Mouse (Mus musculus): ENCODE measurements around the gene Arhgap6. TPM values are rescaled to one million over a fixed set of nuclear protein-coding genes. Genes with fewer than 3 reads are reported as not detected.

The Arhgap6 gene
- polyA plus RNA-seq, 1 experiment from 2014 or later: 1.4 TPM

DNA sequence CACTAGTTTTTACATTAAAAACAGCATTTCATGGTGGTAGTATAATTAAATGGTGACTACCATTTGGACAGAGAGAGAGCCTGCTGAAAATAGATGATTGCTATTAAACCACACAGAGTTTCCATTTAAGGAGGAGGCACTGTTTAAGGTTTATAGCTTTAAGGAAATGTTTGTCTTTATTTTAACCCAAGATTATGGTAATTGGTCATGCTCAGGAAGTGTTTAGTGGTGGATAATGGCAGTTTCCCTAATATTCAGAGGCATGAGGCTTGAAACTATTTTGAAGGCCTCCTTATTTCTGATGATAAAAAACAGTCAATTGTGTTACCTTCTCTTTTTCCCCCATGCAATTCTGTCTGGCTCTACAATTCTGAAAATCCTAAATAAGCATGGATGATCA is 358.9 kb downstream of the Arhgap6 start:
- ATAC-seq (ENCODE audit: low FRiP score): no peak
- H3K36me3 ChIP-seq: no peaks in the 10 kb centered on the region
- H3K9me3 ChIP-seq (replicated peaks): no peaks in the 10 kb centered on the region
- peaks cover 8% of the 10 kb centered on the region for H3K27me3 ChIP-seq
- H3K27ac ChIP-seq: no peak overlapping the region
- no peak overlapping the region for H3K4me2 ChIP-seq (replicated peaks)
- H3K4me1 ChIP-seq: no peaks in the 10 kb centered on the region
- no peak overlapping the region for H3K4me3 ChIP-seq
- no peak overlapping the region for H3K9ac ChIP-seq

DNA sequence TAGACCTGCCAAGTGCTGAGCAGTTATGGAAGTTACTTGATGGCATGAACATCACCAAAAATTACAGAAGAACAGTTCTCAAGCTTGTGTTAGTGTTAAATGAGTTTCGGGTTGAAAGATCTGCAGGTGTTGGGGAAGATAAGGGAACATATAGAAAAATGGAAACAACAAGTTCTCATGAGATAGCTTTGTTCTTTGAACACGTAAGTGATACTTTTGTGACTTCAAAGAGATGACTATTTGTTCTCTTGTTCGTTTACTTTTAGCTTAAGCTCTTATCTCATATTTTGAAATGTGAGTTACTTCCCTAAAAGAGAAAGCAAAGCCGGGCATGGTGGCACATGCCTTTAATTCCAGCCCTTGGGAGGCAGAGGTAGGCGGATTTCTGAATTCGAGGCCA is 363.5 kb downstream of the Arhgap6 start:
- Histone ChIP-seq H3K27ac (no peak overlapping the region), H3K36me3 (no peaks in the 10 kb centered on the region), H3K4me3 (no peak overlapping the region), H3K9ac (no peak overlapping the region), H3K4me2 (replicated peaks) (no peak overlapping the region), H3K27me3 (no peaks in the 10 kb centered on the region), H3K9me3 (replicated peaks) (no peaks in the 10 kb centered on the region), H3K4me1 (no peaks in the 10 kb centered on the region)
- no peak for ATAC-seq (ENCODE audit: low FRiP score)
- WGBS: 77% methylated on average over 6 of the region's 6 CpGs

DNA sequence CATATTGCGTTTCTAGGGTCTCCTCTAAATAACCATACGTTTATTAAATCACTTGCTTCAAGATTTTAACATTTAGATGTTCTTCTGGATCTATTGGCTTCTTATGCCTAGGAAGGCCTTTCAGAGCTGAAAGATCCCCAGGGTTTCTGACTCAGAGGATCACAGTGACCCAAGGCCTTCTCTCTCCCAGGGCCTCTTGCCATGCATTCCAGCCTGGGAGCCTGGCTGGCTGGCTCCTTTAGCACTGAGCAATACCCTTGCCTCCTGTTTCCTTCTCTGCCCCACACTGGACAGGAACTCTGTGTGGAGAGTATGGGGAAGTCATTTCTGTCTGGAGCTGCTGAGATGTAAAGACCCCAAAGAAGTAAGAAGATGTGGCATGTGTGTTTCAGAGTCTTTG is 376.1 kb downstream of the Arhgap6 start:
- 88% methylated on average over 2 of the region's 2 CpGs for WGBS
- Histone ChIP-seq H3K36me3 (no peaks in the 10 kb centered on the region), H3K27me3 (peaks cover 7% of the 10 kb centered on the region; the same call in 1 of the 2 replicates), H3K9me3 (replicated peaks) (no peaks in the 10 kb centered on the region), H3K4me3 (no peak overlapping the region), H3K4me1 (no peaks in the 10 kb centered on the region), H3K9ac (no peak overlapping the region), H3K27ac (no peak overlapping the region), H3K4me2 (replicated peaks) (no peak overlapping the region)
- no peak for ATAC-seq (ENCODE audit: low FRiP score)

DNA sequence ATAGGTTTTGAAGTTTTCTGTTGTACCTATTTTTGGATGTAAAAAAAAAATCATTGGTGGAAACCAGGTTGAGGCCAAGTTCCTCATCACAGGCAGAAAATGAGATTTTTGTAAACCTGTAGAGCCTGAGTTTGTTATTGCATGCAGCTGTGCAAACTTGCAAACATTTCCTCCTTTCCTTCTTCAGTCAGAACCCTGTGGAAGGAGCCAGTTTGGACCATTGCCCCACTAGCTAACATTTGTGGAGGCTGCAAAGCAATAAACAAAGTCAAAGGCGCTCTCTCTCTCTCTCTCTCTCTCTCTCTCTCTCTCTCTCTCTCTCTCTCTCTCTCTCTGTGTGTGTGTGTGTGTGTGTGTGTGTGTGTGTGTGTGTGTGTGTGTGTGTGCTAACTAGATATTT is 378.9 kb downstream of the Arhgap6 start:
- H3K27ac ChIP-seq: no peak overlapping the region
- ATAC-seq (ENCODE audit: low FRiP score): no peak
- no peak overlapping the region for H3K9ac ChIP-seq
- 33% methylated on average over 1 of the region's 1 CpGs for WGBS
- no peak overlapping the region for H3K4me2 ChIP-seq (replicated peaks)
- no peaks in the 10 kb centered on the region for H3K4me1 ChIP-seq
- H3K4me3 ChIP-seq: no peak overlapping the region
- H3K9me3 ChIP-seq (replicated peaks): no peaks in the 10 kb centered on the region
- H3K27me3 ChIP-seq: peaks cover 7% of the 10 kb centered on the region; the same call in 1 of the 2 replicates
- H3K36me3 ChIP-seq: no peaks in the 10 kb centered on the region

DNA sequence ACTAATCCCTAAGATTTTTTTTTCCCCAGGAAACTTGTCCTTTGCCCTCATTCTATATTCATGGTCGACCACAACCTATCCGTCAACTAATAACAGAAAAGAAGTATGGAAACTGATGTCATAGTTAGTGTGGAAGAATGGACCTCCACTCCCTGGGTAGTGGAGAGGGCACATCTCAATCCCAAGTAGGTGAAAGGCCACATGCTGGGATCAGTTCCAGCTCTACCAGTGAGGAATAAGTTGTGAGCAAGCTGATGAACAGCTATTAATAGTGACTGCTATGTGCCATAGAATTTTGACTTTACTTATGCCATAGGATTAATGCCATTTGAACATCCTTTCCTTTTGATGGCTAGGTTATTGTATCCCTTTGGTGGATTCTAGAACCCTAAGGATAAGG is 383.7 kb downstream of the Arhgap6 start:
- Histone ChIP-seq H3K9ac (no peak overlapping the region), H3K4me1 (no peaks in the 10 kb centered on the region), H3K4me2 (replicated peaks) (no peak overlapping the region), H3K4me3 (no peak overlapping the region), H3K36me3 (no peaks in the 10 kb centered on the region), H3K27me3 (peaks cover 5% of the 10 kb centered on the region; the same call in 1 of the 2 replicates), H3K9me3 (replicated peaks) (no peaks in the 10 kb centered on the region), H3K27ac (no peak overlapping the region)
- no peak for ATAC-seq (ENCODE audit: low FRiP score)
- WGBS: 73% methylated on average over 2 of the region's 2 CpGs

DNA sequence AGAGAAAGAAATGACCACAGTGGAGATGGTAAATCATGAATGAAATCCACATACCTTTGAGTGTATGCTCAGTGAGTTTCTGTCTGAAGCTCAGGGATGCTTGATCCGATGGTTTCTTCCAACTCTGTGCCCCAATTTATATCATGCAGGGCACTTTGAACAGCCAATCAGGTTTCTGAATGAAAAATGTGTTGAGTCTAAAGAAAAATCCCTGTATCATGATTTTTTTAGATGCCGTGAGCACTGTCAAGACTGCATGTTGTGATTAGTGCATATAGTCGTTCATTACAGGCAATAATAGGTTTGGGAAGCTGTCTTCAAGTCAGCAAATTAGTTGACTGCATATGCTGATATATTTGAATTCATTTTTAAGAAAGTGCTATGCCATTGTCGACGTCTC is 392.2 kb downstream of the Arhgap6 start, which contains the start of gene Amelx:
Gene Amelx (minus strand): TSS at position 101 of the 400 bp plus-strand sequence.
- WGBS: 79% methylated on average over 5 of the region's 5 CpGs
- H3K4me1 ChIP-seq: no peaks in the 10 kb centered on the region
- ATAC-seq (ENCODE audit: low FRiP score): no peak

DNA sequence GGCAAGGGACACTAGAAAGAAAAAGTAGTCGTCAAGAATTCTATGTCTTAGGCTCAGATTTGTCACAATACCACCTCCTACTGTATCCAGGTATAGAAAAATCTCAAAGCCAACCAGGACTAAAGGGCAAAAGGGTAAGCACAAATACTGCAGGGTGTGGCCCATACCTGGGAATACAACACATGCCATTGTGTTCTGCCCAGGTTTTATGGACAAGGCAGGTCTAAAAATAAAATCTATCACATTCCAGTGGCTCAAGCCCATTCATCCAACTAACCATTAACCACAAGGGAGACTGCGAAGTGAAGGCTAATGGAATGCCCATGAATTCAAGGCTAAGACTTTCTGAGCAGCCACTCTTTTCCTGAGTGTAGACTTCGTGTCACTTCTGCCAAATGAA is 415.1 kb downstream of the Arhgap6 start:
- Histone ChIP-seq H3K36me3 (no peaks in the 10 kb centered on the region), H3K27me3 (peaks cover 17% of the 10 kb centered on the region), H3K9me3 (replicated peaks) (no peaks in the 10 kb centered on the region), H3K27ac (no peak overlapping the region), H3K9ac (no peak overlapping the region), H3K4me3 (no peak overlapping the region), H3K4me1 (no peaks in the 10 kb centered on the region), H3K4me2 (replicated peaks) (no peak overlapping the region)
- ATAC-seq (ENCODE audit: low FRiP score): no peak
- WGBS: 71% methylated on average over 3 of the region's 3 CpGs

More for the DNA sequence above, 392.2 kb downstream of the Arhgap6 start, which contains the start of gene Amelx:
- no peak within 1 kb of the TSS for H3K27ac ChIP-seq
- no peaks in the 10 kb centered on the region for H3K9me3 ChIP-seq (replicated peaks)
- no peak within 1 kb of the TSS for H3K9ac ChIP-seq
- H3K4me3 ChIP-seq: no peak within 1 kb of the TSS
- H3K36me3 ChIP-seq: no peaks in the 10 kb centered on the region
- peaks cover 3% of the 10 kb centered on the region; the same call in 1 of the 2 replicates for H3K27me3 ChIP-seq
- no peak within 1 kb of the TSS for H3K4me2 ChIP-seq (replicated peaks)

DNA sequence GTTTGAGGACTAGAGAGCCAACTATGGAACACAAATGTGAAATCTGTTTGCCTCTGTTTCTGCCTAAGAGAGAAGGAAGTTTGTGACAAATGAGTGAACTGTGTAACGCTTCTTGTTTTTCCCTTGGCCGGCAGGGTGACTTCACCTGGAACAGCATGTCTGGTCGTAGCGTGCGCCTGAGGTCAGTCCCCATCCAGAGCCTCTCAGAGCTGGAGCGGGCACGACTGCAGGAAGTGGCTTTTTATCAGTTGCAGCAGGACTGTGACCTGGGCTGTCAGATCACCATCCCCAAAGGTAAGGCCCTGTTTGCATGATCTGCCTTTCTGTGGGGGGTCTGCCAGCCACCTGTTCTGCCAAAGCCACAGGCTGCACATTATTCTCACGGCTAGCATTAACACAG is 425.2 kb downstream of the Arhgap6 start:
- H3K4me2 ChIP-seq (replicated peaks): no peak overlapping the region
- H3K9me3 ChIP-seq (replicated peaks): no peaks in the 10 kb centered on the region
- H3K27me3 ChIP-seq: peaks cover 10% of the 10 kb centered on the region
- 86% methylated on average over 8 of the region's 8 CpGs for WGBS
- H3K4me1 ChIP-seq: no peaks in the 10 kb centered on the region
- no peak overlapping the region for H3K4me3 ChIP-seq
- H3K36me3 ChIP-seq: no peaks in the 10 kb centered on the region
- H3K9ac ChIP-seq: no peak overlapping the region
- no peak overlapping the region for H3K27ac ChIP-seq
- no peak for ATAC-seq (ENCODE audit: low FRiP score)

DNA sequence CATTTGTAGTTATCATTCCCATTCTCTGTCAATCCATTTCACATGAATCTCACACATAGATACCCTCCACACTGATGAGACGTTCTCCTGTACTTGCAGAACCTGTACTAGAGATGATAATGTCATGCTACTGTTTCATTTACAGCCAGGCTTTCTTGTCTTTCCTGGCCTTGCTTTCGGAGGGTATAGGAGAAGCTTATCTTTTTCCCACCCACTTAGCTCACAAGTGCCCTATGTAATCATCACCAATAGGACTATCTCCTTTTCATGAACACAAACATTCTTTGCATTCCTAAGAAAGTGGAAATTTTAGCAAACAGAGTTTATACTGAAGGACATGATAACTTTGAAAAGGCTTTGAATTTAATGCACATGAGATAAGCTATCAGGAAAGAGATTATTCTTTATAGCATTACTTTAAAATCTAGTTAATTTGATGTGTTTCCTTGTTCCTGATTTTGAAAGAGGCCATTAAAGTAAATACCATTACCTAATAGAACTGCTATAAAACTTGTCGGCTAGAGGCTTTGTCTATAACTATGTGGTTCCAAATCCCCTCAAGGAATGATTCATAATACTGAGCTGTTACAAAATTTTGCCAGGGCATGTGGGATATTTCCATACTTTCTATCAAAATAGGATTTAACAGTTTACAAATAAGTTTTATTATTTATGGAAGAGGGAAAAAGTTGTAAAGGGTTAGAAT is 427.6 kb downstream of the Arhgap6 start:
- no peaks in the 10 kb centered on the region for H3K36me3 ChIP-seq
- ATAC-seq (ENCODE audit: low FRiP score): no peak
- no peak overlapping the region for H3K27ac ChIP-seq
- 81% methylated on average over 3 of the region's 3 CpGs for WGBS
- H3K9me3 ChIP-seq (replicated peaks): no peaks in the 10 kb centered on the region
- no peak overlapping the region for H3K9ac ChIP-seq
- H3K27me3 ChIP-seq: peaks cover 10% of the 10 kb centered on the region
- H3K4me2 ChIP-seq (replicated peaks): no peak overlapping the region
- H3K4me1 ChIP-seq: no peaks in the 10 kb centered on the region
- no peak overlapping the region for H3K4me3 ChIP-seq

DNA sequence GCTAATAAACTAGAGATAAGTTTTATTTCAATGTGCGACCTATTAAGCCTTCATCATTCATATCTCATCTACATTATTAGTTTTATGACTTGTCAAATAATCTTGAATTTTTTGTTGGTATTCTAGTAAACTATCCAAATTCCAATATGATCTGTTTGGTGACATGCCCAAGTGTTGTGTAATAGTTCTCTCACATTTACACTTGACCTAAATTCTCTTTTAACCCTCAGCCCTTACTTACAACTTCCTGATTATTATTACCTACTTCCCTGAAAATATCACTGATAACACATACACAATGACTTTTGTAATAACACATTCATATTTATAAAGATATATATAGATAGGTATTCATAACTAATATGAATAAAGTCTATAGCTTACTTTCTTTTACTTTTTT is 461.0 kb downstream of the Arhgap6 start:
- no peak overlapping the region for H3K27ac ChIP-seq
- no peak overlapping the region for H3K4me2 ChIP-seq (replicated peaks)
- 71% methylated on average over 1 of the region's 1 CpGs for WGBS
- no peak for ATAC-seq (ENCODE audit: low FRiP score)
- H3K4me3 ChIP-seq: no peak overlapping the region
- no peak overlapping the region for H3K9ac ChIP-seq
- H3K27me3 ChIP-seq: peaks cover 10% of the 10 kb centered on the region; the same call in 1 of the 2 replicates
- no peaks in the 10 kb centered on the region for H3K4me1 ChIP-seq
- H3K36me3 ChIP-seq: no peaks in the 10 kb centered on the region
- no peaks in the 10 kb centered on the region for H3K9me3 ChIP-seq (replicated peaks)

DNA sequence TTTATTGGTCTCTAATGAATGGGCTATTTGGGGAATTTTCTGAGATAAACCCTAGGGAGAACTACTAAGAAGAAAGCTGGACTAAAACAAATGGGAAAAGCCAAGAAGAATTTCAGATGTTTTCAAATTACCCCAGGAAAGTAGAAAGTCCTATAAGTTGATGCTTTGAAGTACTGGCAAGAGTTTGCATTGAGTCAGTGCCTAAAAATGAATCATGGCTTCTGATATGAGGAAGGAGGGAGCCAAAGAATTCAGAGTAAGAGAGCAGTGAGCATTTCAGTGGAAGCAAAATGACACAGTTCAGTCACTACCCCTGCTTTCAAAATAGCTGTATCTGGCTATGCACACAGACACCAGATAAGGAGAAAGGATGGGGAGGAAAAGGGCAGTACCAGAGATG is 461.8 kb downstream of the Arhgap6 start:
- Histone ChIP-seq H3K9me3 (replicated peaks) (no peaks in the 10 kb centered on the region), H3K36me3 (no peaks in the 10 kb centered on the region), H3K27ac (no peak overlapping the region), H3K9ac (no peak overlapping the region), H3K27me3 (peaks cover 10% of the 10 kb centered on the region; the same call in 1 of the 2 replicates), H3K4me2 (replicated peaks) (no peak overlapping the region), H3K4me3 (no peak overlapping the region), H3K4me1 (no peaks in the 10 kb centered on the region)
- no peak for ATAC-seq (ENCODE audit: low FRiP score)

DNA sequence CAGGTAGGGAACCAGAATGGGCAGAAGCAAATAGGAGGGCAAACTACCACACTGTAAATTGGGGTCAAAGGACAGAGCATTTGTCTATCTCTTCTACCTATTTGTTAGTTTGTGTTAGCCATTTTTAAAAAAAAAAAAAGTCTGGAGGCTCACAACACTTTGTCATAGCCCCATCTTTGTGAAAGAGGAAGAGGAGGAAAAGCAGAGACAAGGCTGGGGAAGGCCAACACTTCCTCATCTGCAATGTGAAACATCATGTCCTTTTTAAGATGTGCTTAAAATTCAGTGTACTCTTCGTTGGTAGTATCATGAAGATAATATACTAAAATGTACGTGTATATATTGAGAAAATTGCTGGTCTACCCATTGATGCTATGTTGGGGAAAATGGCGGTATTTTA is 466.1 kb downstream of the Arhgap6 start:
- Histone ChIP-seq H3K4me3 (no peak overlapping the region), H3K36me3 (no peaks in the 10 kb centered on the region), H3K4me2 (replicated peaks) (no peak overlapping the region), H3K9ac (no peak overlapping the region), H3K4me1 (no peaks in the 10 kb centered on the region), H3K9me3 (replicated peaks) (no peaks in the 10 kb centered on the region), H3K27me3 (peaks cover 16% of the 10 kb centered on the region), H3K27ac (no peak overlapping the region)
- no peak for ATAC-seq (ENCODE audit: low FRiP score)
- WGBS: 84% methylated on average over 3 of the region's 3 CpGs

DNA sequence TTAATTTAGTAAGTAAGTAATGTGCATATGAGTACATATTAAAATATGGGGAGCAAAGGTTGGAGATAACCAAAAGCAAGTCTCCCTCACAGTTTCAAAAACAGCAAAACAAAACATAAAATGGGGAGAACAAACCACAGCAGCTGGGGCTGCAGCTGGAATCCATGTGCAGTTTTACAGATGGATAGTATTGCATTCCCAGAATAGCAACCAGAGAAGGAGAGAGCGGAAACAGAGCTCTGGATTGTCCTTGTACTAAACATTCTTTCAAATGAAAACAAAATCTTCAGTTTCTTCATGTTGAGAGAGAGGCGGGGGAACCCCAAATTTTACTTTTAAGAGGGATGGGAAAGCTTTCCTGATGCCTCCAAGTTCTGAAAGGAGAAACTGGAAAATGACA is 467.3 kb downstream of the Arhgap6 start:
- H3K4me1 ChIP-seq: no peaks in the 10 kb centered on the region
- no peak for ATAC-seq (ENCODE audit: low FRiP score)
- 70% methylated on average over 2 of the region's 2 CpGs for WGBS
- H3K4me2 ChIP-seq (replicated peaks): no peak overlapping the region
- H3K9ac ChIP-seq: no peak overlapping the region
- H3K36me3 ChIP-seq: no peaks in the 10 kb centered on the region
- H3K9me3 ChIP-seq (replicated peaks): no peaks in the 10 kb centered on the region
- no peak overlapping the region for H3K4me3 ChIP-seq
- H3K27ac ChIP-seq: no peak overlapping the region
- H3K27me3 ChIP-seq: peaks cover 13% of the 10 kb centered on the region; the same call in 1 of the 2 replicates
